Mouse (Mus musculus): ENCODE measurements around the gene Pbx4.

The Pbx4 gene

GRCm38 (mm10) chr8:69888902-69889301 is 56.6 kb downstream of the Pbx4 start:
- no peaks in the 10 kb centered on the region for H3K9me3 ChIP-seq (ENCODE audit: low read length)
- H3K27me3 ChIP-seq (ENCODE audit: insufficient read depth, low read length), result peaks cover 64% of the 10 kb centered on the region
- H3K4me3 ChIP-seq (replicated peaks; ENCODE audit: low read length), result peak overlapping the region; percentile 71
- peaks cover 92% of the 10 kb centered on the region for H3K4me1 ChIP-seq (replicated peaks; ENCODE audit: low read depth, low read length)
- H3K36me3 ChIP-seq (ENCODE audit: insufficient read depth, low read length), result peaks cover 21% of the 10 kb centered on the region
- TF ChIP-seq NANOG (IDR thresholded peaks at IDR 0.05; ENCODE audit: borderline replicate concordance, low read length) (no peak), POU5F1 (IDR thresholded peaks at IDR 0.05; ENCODE audit: borderline replicate concordance, low read length) (no peak), CTCF (conservative IDR thresholded peaks at IDR 0.05; ENCODE audit: low read length) (no peak)

GRCm38 (mm10) chr8:69890813-69891241 is 58.5 kb downstream of the Pbx4 start:
- peak overlapping the region; percentile 49 for H3K4me3 ChIP-seq (replicated peaks; ENCODE audit: low read length)
- peaks cover 45% of the 10 kb centered on the region for H3K27me3 ChIP-seq (ENCODE audit: insufficient read depth, low read length)
- TF ChIP-seq POU5F1 (IDR thresholded peaks at IDR 0.05; ENCODE audit: borderline replicate concordance, low read length) (no peak), CTCF (conservative IDR thresholded peaks at IDR 0.05; ENCODE audit: low read length) (peak; percentile 44)
- peaks cover 38% of the 10 kb centered on the region for H3K36me3 ChIP-seq (ENCODE audit: insufficient read depth, low read length)
- H3K9me3 ChIP-seq (ENCODE audit: low read length), result no peaks in the 10 kb centered on the region
- H3K4me1 ChIP-seq (replicated peaks; ENCODE audit: low read depth, low read length), result peaks cover 94% of the 10 kb centered on the region

GRCm38 (mm10) chr8:69893863-69894262 is 61.6 kb downstream of the Pbx4 start:
- Histone ChIP-seq H3K27me3 (ENCODE audit: insufficient read depth, low read length) (peaks cover 14% of the 10 kb centered on the region), H3K36me3 (ENCODE audit: insufficient read depth, low read length) (peaks cover 66% of the 10 kb centered on the region), H3K4me1 (replicated peaks; ENCODE audit: low read depth, low read length) (peaks cover 93% of the 10 kb centered on the region), H3K9me3 (ENCODE audit: low read length) (no peaks in the 10 kb centered on the region), H3K4me3 (replicated peaks; ENCODE audit: low read length) (no peak overlapping the region)
- TF ChIP-seq POU5F1 (IDR thresholded peaks at IDR 0.05; ENCODE audit: borderline replicate concordance, low read length), result no peak
- TF ChIP-seq CTCF (conservative IDR thresholded peaks at IDR 0.05; ENCODE audit: low read length), result peak; percentile 80

GRCm38 (mm10) chr8:69894836-69895332 is 62.6 kb downstream of the Pbx4 start:
- Histone ChIP-seq H3K27me3 (ENCODE audit: insufficient read depth, low read length) (peaks cover 4% of the 10 kb centered on the region), H3K4me3 (replicated peaks; ENCODE audit: low read length) (no peak overlapping the region), H3K4me1 (replicated peaks; ENCODE audit: low read depth, low read length) (peaks cover 90% of the 10 kb centered on the region), H3K9me3 (ENCODE audit: low read length) (no peaks in the 10 kb centered on the region), H3K36me3 (ENCODE audit: insufficient read depth, low read length) (peaks cover 73% of the 10 kb centered on the region)
- TF ChIP-seq CTCF (conservative IDR thresholded peaks at IDR 0.05; ENCODE audit: low read length) (no peak), NANOG (IDR thresholded peaks at IDR 0.05; ENCODE audit: borderline replicate concordance, low read length) (no peak), POU5F1 (IDR thresholded peaks at IDR 0.05; ENCODE audit: borderline replicate concordance, low read length) (no peak)

- H3K4me3 ChIP-seq (replicated peaks; ENCODE audit: low read length), result no peak overlapping the region
- no peaks in the 10 kb centered on the region for H3K27me3 ChIP-seq (ENCODE audit: insufficient read depth, low read length)
- H3K9me3 ChIP-seq (ENCODE audit: low read length), result no peaks in the 10 kb centered on the region
- TF ChIP-seq CTCF (conservative IDR thresholded peaks at IDR 0.05; ENCODE audit: low read length), result no peak
- TF ChIP-seq POU5F1 (IDR thresholded peaks at IDR 0.05; ENCODE audit: borderline replicate concordance, low read length), result no peak
- no peak for TF ChIP-seq NANOG (IDR thresholded peaks at IDR 0.05; ENCODE audit: borderline replicate concordance, low read length)
- peaks cover 79% of the 10 kb centered on the region for H3K36me3 ChIP-seq (ENCODE audit: insufficient read depth, low read length)
- H3K4me1 ChIP-seq (replicated peaks; ENCODE audit: low read depth, low read length), result peaks cover 93% of the 10 kb centered on the region
Observed at GRCm38 (mm10) chr8:69895772-69896451, 63.6 kb downstream of the Pbx4 start.

- 0 out of 2 replicates have a peak overlapping the region, but pooled peaks have one; percentile 1 for H3K4me3 ChIP-seq (replicated peaks; ENCODE audit: low read length)
- H3K9me3 ChIP-seq (ENCODE audit: low read length), result no peaks in the 10 kb centered on the region
- H3K4me1 ChIP-seq (replicated peaks; ENCODE audit: low read depth, low read length), result peaks cover 80% of the 10 kb centered on the region
- no peaks in the 10 kb centered on the region for H3K27me3 ChIP-seq (ENCODE audit: insufficient read depth, low read length)
- H3K36me3 ChIP-seq (ENCODE audit: insufficient read depth, low read length), result peaks cover 69% of the 10 kb centered on the region
- TF ChIP-seq POU5F1 (IDR thresholded peaks at IDR 0.05; ENCODE audit: borderline replicate concordance, low read length) (no peak), NANOG (IDR thresholded peaks at IDR 0.05; ENCODE audit: borderline replicate concordance, low read length) (no peak), CTCF (conservative IDR thresholded peaks at IDR 0.05; ENCODE audit: low read length) (no peak)
Observed at GRCm38 (mm10) chr8:69897857-69898256, 65.6 kb downstream of the Pbx4 start.

GRCm38 (mm10) chr8:69899876-69900275 is 67.6 kb downstream of the Pbx4 start:
- H3K27me3 ChIP-seq (ENCODE audit: insufficient read depth, low read length), result no peaks in the 10 kb centered on the region
- no peaks in the 10 kb centered on the region for H3K9me3 ChIP-seq (ENCODE audit: low read length)
- H3K4me1 ChIP-seq (replicated peaks; ENCODE audit: low read depth, low read length), result peaks cover 76% of the 10 kb centered on the region
- peak overlapping the region; percentile 93; the same call in 1 of the 2 replicates for H3K4me3 ChIP-seq (replicated peaks; ENCODE audit: low read length)
- TF ChIP-seq NANOG (IDR thresholded peaks at IDR 0.05; ENCODE audit: borderline replicate concordance, low read length), result no peak
- TF ChIP-seq POU5F1 (IDR thresholded peaks at IDR 0.05; ENCODE audit: borderline replicate concordance, low read length), result no peak
- no peak for TF ChIP-seq CTCF (conservative IDR thresholded peaks at IDR 0.05; ENCODE audit: low read length)
- peaks cover 51% of the 10 kb centered on the region for H3K36me3 ChIP-seq (ENCODE audit: insufficient read depth, low read length)

GRCm38 (mm10) chr8:69900895-69901451 is 68.7 kb downstream of the Pbx4 start:
- H3K4me1 ChIP-seq (replicated peaks; ENCODE audit: low read depth, low read length), result peaks cover 75% of the 10 kb centered on the region
- H3K4me3 ChIP-seq (replicated peaks; ENCODE audit: low read length), result peak overlapping the region; percentile 93
- TF ChIP-seq CTCF (conservative IDR thresholded peaks at IDR 0.05; ENCODE audit: low read length) (no peak), POU5F1 (IDR thresholded peaks at IDR 0.05; ENCODE audit: borderline replicate concordance, low read length) (no peak), NANOG (IDR thresholded peaks at IDR 0.05; ENCODE audit: borderline replicate concordance, low read length) (no peak)
- no peaks in the 10 kb centered on the region for H3K27me3 ChIP-seq (ENCODE audit: insufficient read depth, low read length)
- no peaks in the 10 kb centered on the region for H3K9me3 ChIP-seq (ENCODE audit: low read length)
- H3K36me3 ChIP-seq (ENCODE audit: insufficient read depth, low read length), result peaks cover 40% of the 10 kb centered on the region

All from E14TG2a.4 (cell line).